Mouse (Mus musculus): Measurements from ENCODE around the gene Nanp.

- no peak for TF ChIP-seq CTCF (IDR thresholded peaks at IDR 0.05)
- no peak for TF ChIP-seq EP300 (IDR thresholded peaks at IDR 0.05)
Measured at GRCm38 (mm10) chr2:151001619-151002175, 37.5 kb downstream of the Nanp start.

Measured in lung, postnatal 0 days (tissue).